Mouse (Mus musculus) bone marrow macrophage, adult 2 months (primary cell): ENCODE measurements around the gene Dirc2.

Experiments
- CTCF ChIP-seq: IDR thresholded peaks from 2 replicates; pipeline ENCODE4 v1.5.1; 2012; ENCODE audit warnings: low read depth, mild to moderate bottlenecking, low read length, moderate library complexity
- POLR2A ChIP-seq: IDR thresholded peaks from 2 replicates; pipeline ENCODE4 v1.6.1; 2012; ENCODE audit warnings: mild to moderate bottlenecking, low read depth, low read length, borderline replicate concordance

DNA sequence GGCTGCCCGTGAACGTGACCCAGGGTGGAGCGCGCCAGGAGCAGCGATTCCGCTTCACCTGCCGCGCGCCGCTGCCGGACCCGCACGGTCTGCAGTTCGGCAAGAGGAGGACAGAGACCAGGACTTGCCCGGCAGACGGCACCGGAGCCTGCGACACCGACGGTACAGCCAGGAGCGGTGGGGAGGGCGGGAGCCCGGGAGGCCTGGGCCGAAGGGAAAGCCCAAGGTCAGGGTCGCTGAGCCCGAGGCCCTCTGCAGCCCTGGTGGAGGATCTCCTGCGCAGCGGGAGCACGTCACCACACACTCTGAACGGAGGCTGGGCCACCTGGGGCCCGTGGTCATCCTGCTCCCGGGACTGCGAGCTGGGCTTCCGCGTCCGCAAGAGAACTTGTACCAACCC lies 108.9 kb downstream of the Dirc2 start:
- TF ChIP-seq POLR2A (no peak), CTCF (no peak)
